Mouse (Mus musculus) gastrocnemius, adult 2 months (tissue): Measurements from ENCODE around the gene Uvrag. TPM values are rescaled to one million over a fixed set of nuclear protein-coding genes. Genes with fewer than 3 reads are reported as not detected.

Experiments used
- DNase-seq: peaks from one replicate; pipeline ENCODE4 v3.0.0; 2022
- H3K27ac ChIP-seq: fragments of 200-600 bp; 2 replicates; pipeline ENCODE4 v1.8.1; 2022; ENCODE audit warnings: mild to moderate bottlenecking
- H3K4me3 ChIP-seq: fragments of 200-600 bp; 2 replicates; pipeline ENCODE4 v1.8.1; 2022; ENCODE audit warnings: mild to moderate bottlenecking, moderate library complexity
- CTCF ChIP-seq: fragments of 200-600 bp; IDR thresholded peaks from 2 replicates; pipeline ENCODE4 v1.8.1; 2022; ENCODE audit warnings: antibody characterized with exemption, mild to moderate bottlenecking, moderate library complexity
- intact Hi-C: fragments of 180-260 bp; cut with DNase I; formaldehyde crosslinking; loops from one replicate; pipeline ENCODE4 v1.15.1; 2025
- total RNA-seq, 2 experiments: library from RNA; stranded (reverse); gene quantifications; 2 replicates each; pipeline ENCODE4 v1.2.3; 2021

The Uvrag gene
- total RNA-seq, 2 experiments from 2014 or later = 8.6 to 9.2 TPM

GRCm38 (mm10) chr7:99007506-99008354 is 133.2 kb downstream of the Uvrag start:
- no peak for DNase-seq
- no peak overlapping the region for H3K27ac ChIP-seq
- no peak for TF ChIP-seq CTCF
- intact Hi-C loops = no loop called here
- H3K4me3 ChIP-seq = no peak overlapping the region

GRCm38 (mm10) chr7:99003231-99003630 is 137.7 kb downstream of the Uvrag start:
- no peak for TF ChIP-seq CTCF
- intact Hi-C loops = no loop called here
- no peak overlapping the region for H3K27ac ChIP-seq
- H3K4me3 ChIP-seq = no peak overlapping the region
- no peak for DNase-seq

GRCm38 (mm10) chr7:98998722-98999121 is 142.2 kb downstream of the Uvrag start:
- no peak for DNase-seq
- H3K27ac ChIP-seq = no peak overlapping the region
- intact Hi-C loops = no loop called here
- TF ChIP-seq CTCF = no peak
- H3K4me3 ChIP-seq = no peak overlapping the region

- no peak overlapping the region for H3K27ac ChIP-seq
- intact Hi-C loops = no loop called here
- TF ChIP-seq CTCF = no peak
- no peak for DNase-seq
- H3K4me3 ChIP-seq = no peak overlapping the region
Measured at GRCm38 (mm10) chr7:98997760-98998159, 143.2 kb downstream of the Uvrag start.

GRCm38 (mm10) chr7:98996791-98997190 is 144.2 kb downstream of the Uvrag start:
- Histone ChIP-seq H3K4me3 (no peak overlapping the region), H3K27ac (no peak overlapping the region)
- intact Hi-C loops = no loop called here
- no peak for DNase-seq
- no peak for TF ChIP-seq CTCF

GRCm38 (mm10) chr7:98995126-98995727 is 145.7 kb downstream of the Uvrag start:
- no peak overlapping the region for H3K4me3 ChIP-seq
- intact Hi-C loops = no loop called here
- H3K27ac ChIP-seq = no peak overlapping the region
- no peak for DNase-seq
- no peak for TF ChIP-seq CTCF

GRCm38 (mm10) chr7:98994137-98994536 is 146.8 kb downstream of the Uvrag start:
- Histone ChIP-seq H3K4me3 (no peak overlapping the region), H3K27ac (no peak overlapping the region)
- intact Hi-C loops = no loop called here
- TF ChIP-seq CTCF = no peak
- no peak for DNase-seq

- no peak overlapping the region for H3K27ac ChIP-seq
- intact Hi-C loops = no loop called here
- no peak for DNase-seq
- no peak overlapping the region for H3K4me3 ChIP-seq
- TF ChIP-seq CTCF = no peak
Measured at GRCm38 (mm10) chr7:98993395-98993794, 147.5 kb downstream of the Uvrag start.

GRCm38 (mm10) chr7:98991204-98991761 is 149.7 kb downstream of the Uvrag start:
- intact Hi-C loops = no loop called here
- no peak for TF ChIP-seq CTCF

GRCm38 (mm10) chr7:98990510-98990909 is 150.4 kb downstream of the Uvrag start:
- intact Hi-C loops = no loop called here
- Histone ChIP-seq H3K4me3 (no peak overlapping the region), H3K27ac (no peak overlapping the region)
- TF ChIP-seq CTCF = no peak
- no peak for DNase-seq

More at GRCm38 (mm10) chr7:98991204-98991761, 149.7 kb downstream of the Uvrag start:
- H3K4me3 ChIP-seq = no peak overlapping the region
- no peak for DNase-seq
- H3K27ac ChIP-seq = no peak overlapping the region

GRCm38 (mm10) chr7:98986962-98987441 is 153.9 kb downstream of the Uvrag start:
- intact Hi-C loops = no loop called here
- Histone ChIP-seq H3K4me3 (no peak overlapping the region), H3K27ac (no peak overlapping the region)
- DNase-seq = no peak
- TF ChIP-seq CTCF = no peak

- DNase-seq = no peak
- TF ChIP-seq CTCF = no peak
- Histone ChIP-seq H3K27ac (no peak overlapping the region), H3K4me3 (no peak overlapping the region)
- intact Hi-C loops = no loop called here
Measured at GRCm38 (mm10) chr7:98985935-98986334, 155.0 kb downstream of the Uvrag start.

- no peak for DNase-seq
- no peak for TF ChIP-seq CTCF
- Histone ChIP-seq H3K27ac (no peak overlapping the region), H3K4me3 (no peak overlapping the region)
- intact Hi-C loops = no loop called here
Measured at GRCm38 (mm10) chr7:98985489-98985888, 155.5 kb downstream of the Uvrag start.
